Mouse (Mus musculus) neutrophil, adult 59 days (primary cell): ENCODE data around the gene Fam92a. TPM values are rescaled to one million over a fixed set of nuclear protein-coding genes. Genes with fewer than 3 reads are reported as not detected.

Source experiments
- total RNA-seq, 2 experiments: library from RNA; stranded (reverse); gene quantifications; 1 replicate in 1 of 2; 2 replicates in 1 of 2; pipeline ENCODE4 v1.2.4; 2023

The Fam92a gene
- total RNA-seq = 1 to 10 TPM; 4.9 to 5.9 TPM

DNA sequence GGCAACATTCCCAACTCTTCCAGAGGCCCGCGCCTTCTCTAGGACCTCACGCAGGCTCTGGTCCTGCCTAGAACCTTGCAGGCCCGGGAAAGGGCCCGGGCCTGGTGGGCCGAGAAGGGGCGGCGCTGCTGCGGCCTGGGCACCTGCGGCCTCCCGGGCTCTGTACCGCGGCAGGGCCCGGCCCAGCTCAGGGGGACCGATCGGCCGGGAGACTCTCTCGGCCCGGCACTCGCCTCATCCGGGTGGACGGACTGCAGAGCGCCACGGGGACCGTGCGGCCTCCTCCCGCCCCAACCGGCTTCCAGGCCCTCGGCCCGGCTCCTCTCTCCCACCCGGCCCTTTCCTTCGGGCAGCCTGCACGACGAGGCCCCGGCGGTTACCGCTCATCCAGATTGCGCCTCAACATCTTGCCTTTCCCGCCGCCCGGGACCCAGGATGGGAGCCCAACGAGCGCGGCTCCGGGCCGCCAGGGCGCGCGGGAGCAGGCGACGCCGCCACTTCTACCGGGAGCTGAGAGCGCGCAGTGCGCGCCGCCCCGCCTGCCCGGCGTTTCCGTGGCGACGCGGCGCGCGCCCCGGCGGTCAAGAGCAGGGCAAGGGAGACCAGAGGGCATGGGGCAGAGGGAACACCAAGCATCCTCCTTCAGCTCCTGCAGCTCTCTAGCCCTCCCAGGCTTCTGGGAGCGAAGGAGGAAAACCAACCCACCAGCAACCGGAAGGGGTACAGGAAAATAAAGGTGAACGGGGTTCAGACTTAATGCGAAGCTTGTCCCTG, at the start of gene Fam92a:
Gene Fam92a (minus strand): TSS at position 698 of the 774 bp plus-strand sequence.

DNA sequence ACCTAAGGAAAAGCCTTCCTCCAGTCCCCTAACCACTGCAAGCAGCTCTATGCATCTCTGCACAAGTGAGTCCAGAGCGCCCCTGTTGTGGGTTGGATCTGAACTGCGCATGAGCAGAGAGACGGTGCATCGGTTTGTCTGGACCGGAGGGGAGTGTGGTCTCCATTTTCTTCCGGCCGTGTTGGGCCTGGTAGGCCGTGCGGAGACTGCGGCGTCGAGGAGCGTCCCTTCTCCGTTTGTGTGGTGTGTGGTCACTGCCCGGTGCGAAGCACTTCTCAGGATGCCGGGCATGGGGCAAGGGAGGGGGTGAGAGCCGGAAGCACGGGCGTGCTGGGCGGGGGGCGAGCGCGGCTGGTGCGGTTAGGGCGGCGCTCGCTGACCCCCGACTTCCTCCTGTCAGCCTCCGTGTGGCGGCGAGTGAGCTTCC, 31.7 kb downstream of the Fam92a start, which contains the start of gene Rbm12b1:
Gene Rbm12b1 (plus strand): TSS at position 124 of the 427 bp plus-strand sequence.

Other genes starting within 250 kb of the Fam92a start
- not detected for gene Gm10604, start 190.8 kb downstream of the Fam92a start, total RNA-seq
- 10 to 100 TPM; 10.7 to 13.5 TPM for gene Rbm12b2, start 82.6 kb downstream of the Fam92a start, total RNA-seq
- gene Rbm12b1, start 31.8 kb downstream of the Fam92a start, total RNA-seq = 1 to 10 TPM; 6.3 to 8.1 TPM